Mouse (Mus musculus) lung, embryonic 14.5 days (tissue): Measurements from ENCODE around the gene Cript. TPM values are rescaled to one million over a fixed set of nuclear protein-coding genes. Genes with fewer than 3 reads are reported as not detected.
"Not testable (repeated sequence)": the region's sequence is repeated elsewhere in the genome, so short reads cannot be mapped to it uniquely, and the experiment has no call there.

Source experiments
- ATAC-seq: fragments of 200-750 bp; cut with Nextera tagmentation; 2 replicates; pipeline ENCODE4 v1.8.0; 2017; ENCODE audit warnings: mild to moderate bottlenecking, moderate TSS enrichment, moderate library complexity; ENCODE audit not compliant: insufficient read depth
- DNase-seq: peaks from one replicate; pipeline ENCODE4 v3.0.0-alpha.2; 2015
- H3K27ac ChIP-seq: fragments of 300-500 bp; sonication (generic); 2 replicates; pipeline ENCODE4 v1.5.1; 2014; ENCODE audit warnings: low read depth, mild to moderate bottlenecking, moderate library complexity
- H3K27me3 ChIP-seq: fragments of 300-500 bp; sonication (generic); 2 replicates; pipeline ENCODE4 v1.6.1; 2014; ENCODE audit warnings: low read length, control low read depth; ENCODE audit not compliant: insufficient read depth
- H3K36me3 ChIP-seq: fragments of 300-500 bp; sonication (generic); 2 replicates; pipeline ENCODE4 v1.6.1; 2014; ENCODE audit warnings: control low read depth; ENCODE audit not compliant: insufficient read depth
- H3K4me1 ChIP-seq: fragments of 300-500 bp; sonication (generic); 2 replicates; pipeline ENCODE4 v1.6.1; 2014; ENCODE audit warnings: antibody characterized with exemption, control low read depth; ENCODE audit not compliant: insufficient read depth
- H3K4me2 ChIP-seq: fragments of 300-500 bp; sonication (generic); 2 replicates; pipeline ENCODE4 v1.6.1; 2014; ENCODE audit warnings: mild to moderate bottlenecking
- H3K4me3 ChIP-seq: fragments of 300-500 bp; sonication (generic); 2 replicates; pipeline ENCODE4 v1.5.1; 2014; ENCODE audit warnings: low read depth, low read length
- H3K9ac ChIP-seq: fragments of 300-500 bp; sonication (generic); 2 replicates; pipeline ENCODE4 v1.6.1; 2014
- H3K9me3 ChIP-seq: fragments of 300-500 bp; sonication (generic); 2 replicates; pipeline ENCODE4 v1.6.1; 2016; ENCODE audit warnings: low read depth, low read length, control low read depth
- CTCF ChIP-seq: IDR thresholded peaks from 2 replicates; pipeline ENCODE4 v1.5.1; 2016; ENCODE audit warnings: antibody characterized with exemption, low read depth
- WGBS: fragments of 180-500 bp; shearing (Covaris S2); extraction: QIAGEN DNeasy Blood & Tissue Kit; methylation state at CpG from one replicate; pipeline ENCODE4 v1.1.7; 2014; 5-methylcytosine and 5-hydroxymethylcytosine counted together
- polyA plus RNA-seq: library from polyadenylated mRNA; unstranded; fragments of >200 nt; fragmentation: Nextera tagmentation; extraction: Ambion mirVana; gene quantifications from 2 replicates; pipeline ENCODE4 v1.2.1, GENCODE M21; 2014

Cript gene
- polyA plus RNA-seq, 1 experiment from 2014 or later, result 131 TPM

DNA sequence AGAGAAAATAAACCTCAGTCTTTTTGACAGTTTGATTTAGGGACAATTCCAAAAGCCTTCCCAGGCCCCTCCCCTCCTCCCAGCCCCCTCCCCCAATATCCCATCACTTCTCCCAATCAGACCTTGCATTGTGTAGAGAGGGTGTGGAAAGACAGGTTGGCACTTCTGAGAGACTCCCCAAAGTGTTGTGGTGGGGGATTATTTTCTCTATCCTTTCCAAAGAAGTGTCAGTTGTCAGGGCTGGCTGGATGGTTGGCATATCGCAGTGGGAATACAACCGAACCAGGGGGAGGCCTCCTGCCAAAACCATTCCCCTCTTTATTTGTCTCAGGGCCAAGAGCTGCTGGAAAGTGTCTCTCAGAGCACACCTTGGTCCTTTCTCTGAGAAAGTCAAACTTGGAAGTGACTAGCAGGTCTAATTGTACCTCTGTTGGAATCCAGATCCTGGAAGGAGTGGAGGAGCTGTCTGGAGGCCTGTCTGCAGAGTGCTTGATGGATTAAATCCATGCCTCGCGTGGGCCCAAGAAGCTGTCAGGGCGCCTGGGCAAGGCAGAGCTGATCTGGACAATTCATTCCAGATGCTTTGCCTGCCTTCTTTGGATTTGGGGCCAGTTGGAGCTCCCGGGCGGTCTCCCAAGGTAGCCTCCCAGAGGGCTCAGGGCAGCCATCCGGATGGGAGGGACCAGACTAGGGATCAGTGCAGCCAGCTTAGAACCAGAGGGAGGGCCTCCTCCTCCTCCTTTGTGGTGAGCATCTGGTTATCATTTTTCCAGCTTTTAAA lies 32.3 kb downstream of the Cript start:
- Histone ChIP-seq H3K9me3 (no peaks in the 10 kb centered on the region), H3K4me1 (0 out of 2 replicates have a peak, but pooled peaks cover 5% of the 10 kb centered on the region), H3K27ac (no peak overlapping the region), H3K27me3 (no peaks in the 10 kb centered on the region), H3K36me3 (no peaks in the 10 kb centered on the region), H3K4me2 (no peak overlapping the region), H3K9ac (no peak overlapping the region), H3K4me3 (no peak overlapping the region)
- no peak for DNase-seq
- ATAC-seq, result no peak
- TF ChIP-seq CTCF, result no peak
- WGBS, result 53% methylated on average over 8 of the region's 8 CpGs

DNA sequence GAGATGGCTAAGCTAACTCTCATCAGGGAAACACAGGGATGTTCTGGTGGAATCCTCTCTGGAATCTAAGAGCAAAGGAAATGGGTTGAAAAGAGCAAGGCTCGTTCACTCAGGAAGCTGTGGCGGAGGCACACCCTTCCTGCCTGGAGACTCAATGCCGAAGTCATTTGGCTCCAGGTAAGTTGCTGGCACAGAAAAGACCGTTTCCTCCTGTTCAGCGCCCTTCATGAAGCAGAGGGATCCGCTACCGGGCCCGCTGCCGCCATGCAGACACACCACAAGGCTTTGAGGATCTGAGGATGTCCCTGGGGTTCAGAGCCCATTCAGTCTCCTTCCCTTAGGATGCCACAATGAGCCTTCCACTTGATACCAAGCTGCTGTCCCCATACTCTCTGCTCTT lies 37.3 kb downstream of the Cript start:
- Histone ChIP-seq H3K9me3 (no peaks in the 10 kb centered on the region), H3K4me2 (no peak overlapping the region), H3K4me3 (no peak overlapping the region), H3K27me3 (no peaks in the 10 kb centered on the region), H3K4me1 (no peaks in the 10 kb centered on the region), H3K9ac (no peak overlapping the region), H3K27ac (no peak overlapping the region), H3K36me3 (no peaks in the 10 kb centered on the region)
- ATAC-seq (no peak), DNase-seq (no peak)
- no peak for TF ChIP-seq CTCF
- 71% methylated on average over 9 of the region's 9 CpGs for WGBS

- Histone ChIP-seq H3K36me3 (no peaks in the 10 kb centered on the region), H3K27me3 (no peaks in the 10 kb centered on the region), H3K4me2 (peak overlapping the region; percentile 26; the same call in 1 of the 2 replicates), H3K9me3 (no peaks in the 10 kb centered on the region), H3K9ac (no peak overlapping the region), H3K27ac (0 out of 2 replicates have a peak overlapping the region, but pooled peaks have one; percentile 2), H3K4me1 (no peaks in the 10 kb centered on the region), H3K4me3 (no peak overlapping the region)
- 39% methylated on average over 7 of the region's 7 CpGs for WGBS
- DNase-seq, result peak; percentile 17
- TF ChIP-seq CTCF, result no peak
- no peak for ATAC-seq
Measured at GRCm38 (mm10) chr17:87063461-87063860, 38.1 kb downstream of the Cript start.

DNA sequence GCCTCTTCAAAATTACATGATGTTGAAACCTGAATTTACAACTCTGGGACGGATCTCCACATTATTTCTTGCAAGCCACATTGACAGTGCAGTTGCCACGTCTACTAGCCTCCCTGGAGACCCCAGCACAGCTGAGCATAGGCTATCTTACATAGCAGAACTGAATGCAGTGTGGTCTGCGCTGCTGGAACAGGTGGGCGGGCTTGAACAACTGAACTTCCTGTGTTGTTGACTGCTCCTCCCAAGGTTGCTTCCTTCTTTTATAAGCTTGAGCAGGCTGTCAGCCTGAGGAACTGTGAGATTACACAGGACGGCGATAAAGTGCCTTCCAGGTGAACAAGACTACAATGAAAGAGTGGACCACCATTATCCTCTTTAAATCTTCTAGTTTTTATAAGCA lies 38.6 kb downstream of the Cript start:
- ATAC-seq (no peak), DNase-seq (no peak)
- Histone ChIP-seq H3K4me3 (no peak overlapping the region), H3K4me1 (no peaks in the 10 kb centered on the region), H3K9ac (no peak overlapping the region), H3K4me2 (peak overlapping the region; percentile 26; the same call in 1 of the 2 replicates), H3K9me3 (no peaks in the 10 kb centered on the region), H3K27ac (no peak overlapping the region), H3K36me3 (no peaks in the 10 kb centered on the region), H3K27me3 (no peaks in the 10 kb centered on the region)
- WGBS, result 67% methylated on average over 6 of the region's 6 CpGs
- TF ChIP-seq CTCF, result no peak

- no peak overlapping the region for H3K4me3 ChIP-seq
- no peak overlapping the region for H3K27ac ChIP-seq
- H3K9me3 ChIP-seq, result no peaks in the 10 kb centered on the region
- no peaks in the 10 kb centered on the region for H3K4me1 ChIP-seq
- H3K27me3 ChIP-seq, result no peaks in the 10 kb centered on the region
- 90% methylated on average over 4 of the region's 4 CpGs for WGBS
- H3K9ac ChIP-seq, result no peak overlapping the region
- no peak overlapping the region for H3K4me2 ChIP-seq
- ATAC-seq, result no peak
- DNase-seq, result no peak
- TF ChIP-seq CTCF, result no peak
- no peaks in the 10 kb centered on the region for H3K36me3 ChIP-seq
Measured at GRCm38 (mm10) chr17:87068997-87069396, 43.6 kb downstream of the Cript start.

DNA sequence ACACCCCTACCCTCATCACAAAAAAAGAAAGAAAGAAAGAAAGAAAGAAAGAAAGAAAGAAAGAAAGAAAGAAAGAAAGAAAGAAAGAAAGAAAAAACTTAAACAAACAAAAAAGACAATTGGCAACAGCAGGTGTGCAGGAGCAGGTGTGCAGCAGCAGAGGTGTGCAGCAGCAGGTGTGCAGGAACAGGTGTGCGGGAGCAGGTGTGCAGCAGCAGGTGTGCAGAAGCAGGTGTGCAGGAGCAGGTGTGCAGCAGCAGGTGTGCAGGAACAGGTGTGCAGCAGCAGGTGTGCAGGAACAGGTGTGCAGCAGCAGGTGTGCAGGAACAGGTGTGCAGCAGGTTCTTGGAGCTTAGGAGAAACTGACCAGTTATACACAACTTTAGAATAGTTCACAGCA lies 46.8 kb downstream of the Cript start:
- H3K4me1 ChIP-seq, H3K4me2 ChIP-seq, DNase-seq, H3K27ac ChIP-seq, H3K4me3 ChIP-seq, H3K36me3 ChIP-seq, ATAC-seq, H3K27me3 ChIP-seq, H3K9ac ChIP-seq, H3K9me3 ChIP-seq: not testable (repeated sequence)
- 100% methylated on average over 1 of the region's 1 CpGs for WGBS

DNA sequence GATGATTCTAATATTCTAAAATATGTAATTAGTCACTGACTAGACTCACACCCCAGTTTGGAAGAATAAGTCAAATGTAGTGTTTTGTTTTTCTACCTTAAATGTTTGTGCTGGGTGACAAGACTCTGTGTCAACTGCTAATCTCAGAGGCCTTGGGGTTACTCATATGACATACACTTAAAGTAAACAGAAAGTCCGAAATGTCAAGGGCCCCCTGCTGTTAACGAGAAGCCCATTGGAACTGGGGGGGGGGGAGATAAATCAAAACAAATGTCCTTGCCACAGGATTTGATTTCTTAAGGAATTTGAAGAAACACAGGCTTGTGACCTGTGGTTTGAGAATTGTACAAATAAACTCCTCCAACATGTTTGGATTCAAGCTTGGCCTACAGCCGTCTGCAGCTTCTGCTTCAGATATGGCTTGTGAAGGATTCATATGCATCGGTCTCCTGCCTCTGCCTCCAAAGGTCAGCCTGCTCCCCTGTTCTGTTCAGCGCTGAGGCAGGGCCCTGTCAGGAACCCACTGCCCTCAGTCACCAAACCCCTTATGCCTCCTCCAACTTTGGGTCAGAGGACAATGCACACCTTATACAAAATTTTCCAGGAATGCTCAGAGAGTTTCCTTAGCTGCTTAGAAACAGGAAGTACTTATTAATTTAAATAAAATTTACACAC lies 47.6 kb downstream of the Cript start:
- no peaks in the 10 kb centered on the region for H3K9me3 ChIP-seq
- no peaks in the 10 kb centered on the region for H3K4me1 ChIP-seq
- no peak for TF ChIP-seq CTCF
- no peak overlapping the region for H3K27ac ChIP-seq
- H3K36me3 ChIP-seq, result no peaks in the 10 kb centered on the region
- no peaks in the 10 kb centered on the region for H3K27me3 ChIP-seq
- ATAC-seq (no peak), DNase-seq (no peak)
- 25% methylated on average over 5 of the region's 5 CpGs for WGBS
- no peak overlapping the region for H3K9ac ChIP-seq
- no peak overlapping the region for H3K4me2 ChIP-seq
- no peak overlapping the region for H3K4me3 ChIP-seq
